Mouse (Mus musculus) neutrophil, adult 5-6 weeks (primary cell): Measurements from ENCODE around the gene Rimbp2. TPM values are rescaled to one million over a fixed set of nuclear protein-coding genes. Genes with fewer than 3 reads are reported as not detected.

Source experiments
- ATAC-seq: fragments of 151-379, 151-347 bp; 2 replicates; pipeline ENCODE4 v1.8.0; 2017; ENCODE audit warnings: mild to moderate bottlenecking, moderate TSS enrichment; ENCODE audit not compliant: insufficient number of reproducible peaks, poor library complexity, low FRiP score, severe bottlenecking; ENCODE audit errors: extremely low read depth
- total RNA-seq: library from RNA; stranded (forward); fragments of 200-1000 nt; gene quantifications from 2 replicates; pipeline ENCODE4 v1.2.3, GENCODE M21; 2017

The Rimbp2 gene
- total RNA-seq, 1 experiment from 2014 or later, result not detected

- no peak for ATAC-seq
Measured at GRCm38 (mm10) chr5:128863497-128863896, 89.8 kb downstream of the Rimbp2 start.

DNA sequence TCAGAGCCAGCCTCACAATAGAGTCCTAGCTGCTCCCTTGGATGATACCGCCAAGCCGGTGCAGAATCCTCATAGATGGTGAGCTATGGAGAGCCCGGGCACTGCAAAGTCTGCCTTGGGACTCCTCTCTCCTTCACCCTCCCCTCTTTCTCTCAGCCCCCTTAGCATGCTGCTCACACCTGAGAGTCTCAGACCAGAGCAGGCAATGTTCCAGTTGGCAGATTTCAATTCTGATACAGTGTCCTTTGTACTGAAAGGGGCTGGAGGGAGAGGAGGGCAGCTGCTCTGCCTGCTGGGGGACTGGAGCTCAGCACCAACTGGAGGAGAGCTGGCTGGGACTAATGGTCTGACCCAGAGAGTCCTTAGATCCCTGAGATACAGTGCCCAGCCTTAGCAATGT is 92.4 kb downstream of the Rimbp2 start:
- ATAC-seq, result no peak

DNA sequence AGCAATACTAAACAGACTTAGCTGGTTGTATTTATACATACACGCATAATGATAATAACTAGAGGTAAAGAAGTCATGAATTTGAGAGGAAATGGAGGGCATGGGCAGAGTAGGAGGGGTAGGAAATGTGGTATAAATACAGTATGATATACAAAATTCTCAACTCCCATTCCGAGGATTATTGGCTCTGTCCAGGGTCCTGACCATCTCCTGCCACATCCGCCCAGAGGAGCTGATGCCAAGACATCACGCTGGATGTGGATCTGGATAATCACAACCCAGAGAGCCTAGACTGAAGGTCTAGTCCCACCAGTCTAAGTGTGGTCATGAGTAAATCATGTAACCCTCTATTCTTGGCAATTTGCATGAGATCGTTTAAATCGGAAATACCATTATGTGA is 100.5 kb downstream of the Rimbp2 start:
- no peak for ATAC-seq

GRCm38 (mm10) chr5:128847806-128848205 is 105.5 kb downstream of the Rimbp2 start:
- ATAC-seq, result no peak

GRCm38 (mm10) chr5:128846433-128847040 is 106.7 kb downstream of the Rimbp2 start:
- no peak for ATAC-seq

- no peak for ATAC-seq
Measured at GRCm38 (mm10) chr5:128845033-128845432, 108.3 kb downstream of the Rimbp2 start.

- ATAC-seq, result no peak
Measured at GRCm38 (mm10) chr5:128843982-128844381, 109.3 kb downstream of the Rimbp2 start.

DNA sequence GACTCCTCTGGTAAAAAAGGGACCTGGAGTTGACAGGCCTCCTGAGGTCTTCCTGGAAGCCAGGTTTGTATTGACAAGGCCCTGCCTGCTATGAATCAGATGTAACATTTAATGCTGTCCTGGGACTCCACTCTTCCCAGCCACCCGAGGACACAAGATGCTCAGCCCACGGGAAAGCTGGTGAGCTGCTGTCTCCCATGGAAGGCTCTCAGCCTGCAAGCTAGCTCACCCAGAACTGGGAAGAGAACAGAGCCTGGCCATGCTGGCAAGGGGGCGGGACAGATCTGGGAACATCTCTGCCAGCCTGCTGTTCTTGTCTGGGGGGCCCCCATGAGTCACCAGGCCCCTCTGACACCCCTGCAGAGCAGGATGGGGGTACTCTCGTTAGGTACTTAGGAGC is 111.7 kb downstream of the Rimbp2 start:
- no peak for ATAC-seq

DNA sequence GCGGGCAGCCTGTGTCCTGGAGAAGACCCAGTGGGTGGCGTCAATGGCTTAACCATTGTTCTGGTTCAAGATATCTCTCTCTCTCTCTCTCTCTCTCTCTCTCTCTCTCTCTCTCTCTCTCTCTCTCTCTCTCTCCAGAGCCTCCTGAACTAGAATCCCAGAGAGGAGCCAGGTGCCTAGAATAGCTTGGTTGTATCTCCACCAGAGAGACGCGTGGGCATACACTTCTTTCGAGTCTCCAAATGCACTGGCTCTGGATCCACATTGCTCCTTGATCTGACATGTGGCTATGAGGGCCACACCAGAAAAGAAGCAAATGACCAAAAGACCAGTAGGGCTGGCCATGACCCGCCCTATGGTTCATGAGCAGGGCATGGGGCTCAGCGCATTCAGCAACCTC is 116.2 kb downstream of the Rimbp2 start:
- no peak for ATAC-seq

- no peak for ATAC-seq
Measured at GRCm38 (mm10) chr5:128834126-128834525, 119.2 kb downstream of the Rimbp2 start.

DNA sequence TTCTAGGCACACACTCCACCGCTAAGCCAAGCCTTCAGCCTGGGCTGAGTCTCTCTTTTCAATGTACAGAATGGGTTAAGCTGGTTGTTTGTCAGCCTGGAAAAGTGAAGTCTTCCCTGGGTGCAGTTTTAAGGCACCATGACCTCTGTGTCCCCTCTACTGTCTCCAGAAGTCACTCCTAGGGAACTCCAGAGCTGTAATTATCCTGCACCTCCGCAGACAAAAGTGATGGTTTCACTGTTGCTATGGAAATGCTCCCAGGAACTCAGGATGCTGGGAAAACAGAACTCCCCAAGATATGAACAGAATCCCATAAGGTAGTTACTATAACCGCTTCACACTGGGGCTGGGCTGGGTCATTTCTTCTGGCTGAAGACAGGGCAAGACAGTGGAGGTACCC is 130.4 kb downstream of the Rimbp2 start:
- ATAC-seq, result no peak

GRCm38 (mm10) chr5:128819638-128820285 is 133.5 kb downstream of the Rimbp2 start:
- no peak for ATAC-seq

DNA sequence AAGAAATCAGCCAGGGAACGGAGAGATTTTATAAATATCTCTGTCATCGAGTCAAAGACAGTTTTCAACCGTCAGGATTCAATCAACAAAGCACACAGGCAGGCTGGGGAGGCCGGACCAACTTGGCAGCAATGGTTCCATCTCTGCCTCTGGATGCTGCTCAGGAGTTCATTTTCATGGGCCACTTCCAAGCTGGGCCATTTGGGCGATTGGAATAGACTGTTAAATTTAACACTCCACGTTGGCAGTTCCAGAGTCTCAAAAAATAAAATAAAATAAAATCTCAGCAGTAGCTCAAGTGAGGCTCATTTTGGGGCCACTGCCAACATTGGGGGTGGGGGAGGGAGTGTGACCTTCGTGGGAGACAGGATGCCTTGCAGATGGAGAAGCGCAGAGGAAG is 137.7 kb downstream of the Rimbp2 start:
- no peak for ATAC-seq

GRCm38 (mm10) chr5:128815078-128815477 is 138.2 kb downstream of the Rimbp2 start:
- ATAC-seq, result no peak

DNA sequence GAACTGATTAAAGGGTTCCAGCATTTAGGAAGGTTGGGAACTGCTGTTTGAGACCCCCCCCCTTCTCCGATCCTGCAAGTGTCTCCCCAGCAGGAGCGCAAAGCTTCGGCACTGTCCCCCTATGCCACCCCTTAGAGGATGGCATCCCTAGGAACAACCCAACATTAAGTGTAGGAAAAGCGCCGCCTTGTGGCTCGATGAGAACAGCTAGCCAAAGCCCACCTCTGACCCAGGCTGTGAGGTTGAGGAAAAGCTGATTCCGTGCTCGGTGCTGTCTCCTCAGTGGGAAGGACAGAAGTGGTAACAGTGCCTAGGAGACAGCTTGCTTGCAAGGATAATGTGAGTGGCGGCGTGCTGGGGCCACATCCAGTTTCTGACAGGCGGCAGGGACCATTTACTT is 140.2 kb downstream of the Rimbp2 start:
- no peak for ATAC-seq

DNA sequence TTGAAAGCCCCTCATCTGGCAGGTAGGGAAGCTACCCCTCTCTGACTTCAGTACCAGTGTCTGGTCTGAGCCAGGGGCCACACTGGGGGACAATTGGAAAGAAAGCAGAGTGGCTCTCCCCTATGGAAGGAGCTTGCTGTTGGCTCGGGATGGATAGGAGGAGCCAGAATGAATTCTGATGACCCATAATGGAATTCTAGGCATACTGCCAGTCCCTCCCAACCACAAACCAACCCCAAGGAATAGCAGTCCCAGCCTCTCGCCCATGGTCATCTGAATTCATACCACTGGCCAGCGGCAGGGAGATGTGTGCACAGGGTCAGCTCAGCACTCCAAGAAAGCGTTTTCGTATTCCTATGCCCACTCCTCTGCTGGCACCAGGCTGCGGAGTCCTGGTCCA is 141.9 kb downstream of the Rimbp2 start:
- ATAC-seq, result no peak

GRCm38 (mm10) chr5:128810006-128810405 is 143.3 kb downstream of the Rimbp2 start:
- ATAC-seq, result no peak

GRCm38 (mm10) chr5:128809406-128809805 is 143.9 kb downstream of the Rimbp2 start:
- no peak for ATAC-seq

DNA sequence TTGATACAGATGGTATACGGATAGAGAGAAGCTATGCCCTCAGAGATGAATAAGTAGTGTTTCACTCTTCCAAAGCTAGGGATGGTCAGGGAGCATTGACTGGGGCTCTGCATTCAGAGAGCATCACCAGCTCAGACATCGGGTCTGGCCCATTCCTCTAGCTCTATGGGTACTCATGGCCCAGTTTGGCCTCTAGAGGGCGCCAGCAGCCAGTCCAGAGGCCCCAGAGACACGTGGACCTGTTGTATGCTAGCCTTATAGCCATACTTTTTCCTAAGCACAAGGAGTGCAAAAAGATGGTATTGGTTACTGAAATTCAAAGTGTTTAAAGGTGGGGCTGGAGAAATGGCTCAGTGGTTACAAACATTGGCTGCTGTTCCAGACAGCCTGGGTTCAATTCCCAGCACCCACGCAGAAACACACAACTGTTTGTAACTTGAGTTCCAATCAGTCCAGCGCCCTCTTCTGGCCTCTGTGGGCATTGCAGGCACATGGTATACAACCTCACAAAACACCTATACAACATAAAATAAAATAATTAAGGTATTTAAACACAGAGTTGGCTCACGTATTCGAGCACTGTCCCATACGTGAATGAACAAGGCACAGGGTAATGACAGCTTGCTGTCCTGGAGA is 144.6 kb downstream of the Rimbp2 start:
- ATAC-seq, result no peak

DNA sequence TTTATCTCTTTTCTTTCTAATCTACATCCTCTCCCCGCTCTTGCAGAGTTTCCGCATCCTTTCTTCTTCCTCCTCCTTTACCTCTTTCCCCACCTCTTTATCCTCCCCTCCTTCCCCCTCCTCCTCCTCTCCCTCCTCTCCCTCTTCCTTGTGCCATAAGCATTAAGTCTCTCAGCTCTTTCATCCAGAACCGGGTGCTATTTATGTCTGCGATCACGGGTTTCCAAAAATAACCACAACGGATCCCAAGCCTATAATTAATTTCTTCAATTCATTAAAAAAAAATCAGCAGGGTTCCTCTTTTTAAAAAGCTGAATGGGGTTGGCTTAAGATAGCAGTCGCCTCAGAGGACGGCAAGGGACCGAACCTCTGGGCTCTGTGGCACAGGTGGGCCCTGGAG is 145.9 kb downstream of the Rimbp2 start:
- no peak for ATAC-seq
